Mouse (Mus musculus) C2C12 (cell line): Measurements from ENCODE around the gene Calm3.

Source experiments
- CEBPB ChIP-seq: IDR thresholded peaks from one replicate; pipeline ENCODE4 v1.6.1; 2011; ENCODE audit warnings: low read depth, mild to moderate bottlenecking, control low read depth, moderate library complexity
- CTCF ChIP-seq: IDR thresholded peaks from one replicate; pipeline ENCODE4 v1.5.1; 2011; ENCODE audit not compliant: control insufficient read depth, insufficient read depth, insufficient read length
- FOSL1 ChIP-seq: IDR thresholded peaks from one replicate; pipeline ENCODE4 v1.8.0; 2011; ENCODE audit warnings: mild to moderate bottlenecking, low read length; ENCODE audit not compliant: poor library complexity, insufficient read depth, severe bottlenecking
- MAX ChIP-seq: IDR thresholded peaks from one replicate; pipeline ENCODE4 v1.6.1; 2011; ENCODE audit warnings: mild to moderate bottlenecking, control low read depth
- MYOD1 ChIP-seq: IDR thresholded peaks from one replicate; pipeline ENCODE4 v1.6.1; 2011; ENCODE audit warnings: low read depth; ENCODE audit not compliant: control insufficient read depth, insufficient read length
- MYOG ChIP-seq: IDR thresholded peaks from one replicate; pipeline ENCODE4 v1.6.1; 2011; ENCODE audit not compliant: control insufficient read depth, insufficient read length; ENCODE audit errors: extremely low read depth
- USF1 ChIP-seq: IDR thresholded peaks from one replicate; pipeline ENCODE4 v1.6.1; 2011; ENCODE audit warnings: low read depth, mild to moderate bottlenecking, control low read depth, moderate library complexity

GRCm38 (mm10) chr7:16872478-16872877, 51.4 kb downstream of the Calm3 start:
- no peak for TF ChIP-seq MAX
- no peak for TF ChIP-seq CTCF
- TF ChIP-seq MYOG, result no peak
- no peak for TF ChIP-seq MYOD1
- no peak for TF ChIP-seq FOSL1
- no peak for TF ChIP-seq CEBPB
- TF ChIP-seq USF1, result no peak
